Mouse (Mus musculus) C2C12 (cell line): ENCODE results near the gene Ube3c.

Experiments used
- CEBPB ChIP-seq: IDR thresholded peaks from one replicate; pipeline ENCODE4 v1.6.1; 2011; ENCODE audit warnings: low read depth, mild to moderate bottlenecking, control low read depth, moderate library complexity
- CTCF ChIP-seq: IDR thresholded peaks from one replicate; pipeline ENCODE4 v1.5.1; 2011; ENCODE audit not compliant: control insufficient read depth, insufficient read depth, insufficient read length
- USF1 ChIP-seq: IDR thresholded peaks from one replicate; pipeline ENCODE4 v1.6.1; 2011; ENCODE audit warnings: low read depth, mild to moderate bottlenecking, control low read depth, moderate library complexity

GRCm38 (mm10) chr5:29672551-29672950, 103.5 kb downstream of the Ube3c start:
- TF ChIP-seq CTCF (no peak), USF1 (no peak), CEBPB (no peak)
